Comparison of ENCODE assay signal across 29 mouse cellular contexts in the genomic region with DNA sequence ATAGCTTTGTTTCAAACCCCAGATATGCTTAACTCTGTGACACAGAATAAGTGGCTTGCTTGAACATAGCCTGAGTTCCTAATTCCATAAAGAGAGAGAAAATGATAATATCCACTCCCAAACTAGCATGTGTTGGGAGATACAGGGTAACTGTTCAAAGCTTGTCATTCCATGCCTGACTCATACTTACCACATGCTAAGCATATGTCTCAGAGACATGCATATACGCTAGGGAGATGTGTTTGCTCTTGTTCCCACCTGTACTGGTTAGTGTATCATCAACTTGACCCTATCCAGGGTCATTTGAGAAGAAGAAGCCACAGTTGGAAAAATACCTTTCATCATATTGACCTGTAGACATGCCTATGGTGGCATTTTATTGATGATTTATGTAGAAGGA.
"Had no signal": no experiment of that assay in that cellular context is flagged by ENCODE, and none has a peak within 500 bp of the region (broad histone marks: within the 10 kb centered on the region; RNA-seq: fewer than 3 reads in every experiment).

No protein-coding gene starts in this region.

- H3K9ac ChIP-seq: limb, embryonic 12.5 days; limb, embryonic 13.5 days; limb, embryonic 15.5 days; liver, embryonic 12.5 days; liver, embryonic 13.5 days; liver, embryonic 14.5 days; liver, embryonic 15.5 days; liver, postnatal 0 days; lung, embryonic 14.5 days; lung, embryonic 15.5 days; midbrain, embryonic 12.5 days; midbrain, embryonic 13.5 days had no signal

- ATAC-seq: liver, embryonic 12.5 days; liver, postnatal 0 days; lung, postnatal 0 days; midbrain, embryonic 13.5 days; midbrain, embryonic 16.5 days had no signal

- H3K9me3 ChIP-seq: limb, embryonic 10.5 days; limb, embryonic 12.5 days; limb, embryonic 13.5 days; limb, embryonic 15.5 days; liver, embryonic 12.5 days; liver, embryonic 13.5 days; liver, embryonic 15.5 days; lung, embryonic 15.5 days; megakaryocyte, embryonic 14.5 days; midbrain, embryonic 10.5 days; midbrain, embryonic 12.5 days; midbrain, embryonic 13.5 days had no signal

- H3K27ac ChIP-seq: left cerebral cortex, adult 2 months; limb, embryonic 10.5 days; limb, embryonic 12.5 days; limb, embryonic 13.5 days; limb, embryonic 15.5 days; liver, embryonic 12.5 days; liver, embryonic 13.5 days; liver, embryonic 14.5 days; liver, embryonic 15.5 days; lung, embryonic 15.5 days; macrophage; midbrain, embryonic 10.5 days; midbrain, embryonic 12.5 days; midbrain, embryonic 13.5 days had no signal

- DNase-seq: left cerebral cortex, postnatal 4 days; liver; liver, embryonic 13.5 days; liver, postnatal 0 days; lung, adult 18-20 months; lung, adult 2 months; lung, embryonic 14.5 days; lung, postnatal 10 days; lung, postnatal 14 days; lung, postnatal 36 days; lung, postnatal 4 days had no signal

- H3K27me3 ChIP-seq: limb, embryonic 12.5 days; limb, embryonic 13.5 days; limb, embryonic 15.5 days; liver, embryonic 12.5 days; liver, embryonic 13.5 days; liver, embryonic 15.5 days; lung, embryonic 15.5 days; megakaryocyte, embryonic 14.5 days; midbrain, embryonic 12.5 days; midbrain, embryonic 13.5 days had no signal

- H3K4me3 ChIP-seq: left cerebral cortex, adult 2 months; limb, embryonic 10.5 days; limb, embryonic 12.5 days; limb, embryonic 13.5 days; limb, embryonic 15.5 days; liver, embryonic 12.5 days; liver, embryonic 13.5 days; liver, embryonic 15.5 days; lung, embryonic 15.5 days; megakaryocyte, embryonic 14.5 days; midbrain, embryonic 10.5 days; midbrain, embryonic 12.5 days; midbrain, embryonic 13.5 days; myocyte had no signal

- H3K4me1 ChIP-seq: limb, embryonic 10.5 days; limb, embryonic 12.5 days; limb, embryonic 13.5 days; limb, embryonic 15.5 days; liver, embryonic 12.5 days; liver, embryonic 13.5 days; liver, embryonic 15.5 days; megakaryocyte, embryonic 14.5 days; midbrain, embryonic 13.5 days had no signal

- H3K36me3 ChIP-seq: limb, embryonic 10.5 days; limb, embryonic 12.5 days; limb, embryonic 13.5 days; limb, embryonic 15.5 days; liver, embryonic 12.5 days; liver, embryonic 13.5 days; liver, embryonic 15.5 days; lung, embryonic 15.5 days; midbrain, embryonic 12.5 days; midbrain, embryonic 13.5 days had no signal

- H3K4me2 ChIP-seq: limb, embryonic 12.5 days; limb, embryonic 13.5 days; limb, embryonic 15.5 days; liver, embryonic 11.5 days; liver, embryonic 12.5 days; liver, embryonic 13.5 days; liver, embryonic 15.5 days; lung, embryonic 14.5 days; lung, embryonic 15.5 days; midbrain, embryonic 12.5 days; midbrain, embryonic 13.5 days had no signal
